Mouse (Mus musculus): ENCODE data around the gene Wasf3. TPM values are rescaled to one million over a fixed set of nuclear protein-coding genes. Genes with fewer than 3 reads are reported as not detected.

Gene Wasf3
- polyA plus RNA-seq, 1 experiment from 2014 or later, result 0.31 TPM

- Histone ChIP-seq H3K9ac (replicated peaks; ENCODE audit: low read depth) (no peak overlapping the region), H3K4me2 (replicated peaks; ENCODE audit: low read depth, low read length) (no peak overlapping the region), H3K9me3 (ENCODE audit: low read length) (no peaks in the 10 kb centered on the region), H3K4me3 (ENCODE audit: low read depth, low read length) (no peak overlapping the region), H3K4me1 (ENCODE audit: insufficient read depth, low read depth, low read length) (no peaks in the 10 kb centered on the region), H3K27me3 (replicated peaks; ENCODE audit: insufficient read depth, low read length) (no peaks in the 10 kb centered on the region), H3K36me3 (ENCODE audit: insufficient read depth, low read length) (no peaks in the 10 kb centered on the region), H3K27ac (ENCODE audit: low read length) (no peak overlapping the region)
- 41% methylated on average over 3 of the region's 3 CpGs for WGBS
- TF ChIP-seq EP300 (IDR thresholded peaks at IDR 0.05) (no peak), CTCF (IDR thresholded peaks at IDR 0.05) (no peak)
- no peak for ATAC-seq
- DNase-seq (ENCODE audit: low spot score), result no peak
These were observed 23.0 kb downstream of the Wasf3 start for GRCm38 (mm10) chr5:146407791-146408190.

- H3K36me3 ChIP-seq (ENCODE audit: insufficient read depth, low read length), result no peaks in the 10 kb centered on the region
- H3K4me1 ChIP-seq (ENCODE audit: insufficient read depth, low read depth, low read length), result no peaks in the 10 kb centered on the region
- ATAC-seq (no peak), DNase-seq (ENCODE audit: low spot score) (no peak)
- H3K9ac ChIP-seq (replicated peaks; ENCODE audit: low read depth), result no peak overlapping the region
- H3K4me2 ChIP-seq (replicated peaks; ENCODE audit: low read depth, low read length), result no peak overlapping the region
- H3K4me3 ChIP-seq (ENCODE audit: low read depth, low read length), result no peak overlapping the region
- WGBS, result 73% methylated on average over 8 of the region's 8 CpGs
- no peak for TF ChIP-seq EP300 (IDR thresholded peaks at IDR 0.05)
- TF ChIP-seq CTCF (IDR thresholded peaks at IDR 0.05), result no peak
- H3K9me3 ChIP-seq (ENCODE audit: low read length), result no peaks in the 10 kb centered on the region
- H3K27me3 ChIP-seq (replicated peaks; ENCODE audit: insufficient read depth, low read length), result no peaks in the 10 kb centered on the region
- no peak overlapping the region for H3K27ac ChIP-seq (ENCODE audit: low read length)
These were observed 23.8 kb downstream of the Wasf3 start for GRCm38 (mm10) chr5:146408604-146409003.

GRCm38 (mm10) chr5:146410821-146411220, 26.0 kb downstream of the Wasf3 start:
- TF ChIP-seq EP300 (IDR thresholded peaks at IDR 0.05) (no peak), CTCF (IDR thresholded peaks at IDR 0.05) (no peak)
- H3K36me3 ChIP-seq (ENCODE audit: insufficient read depth, low read length), result no peaks in the 10 kb centered on the region
- WGBS, result 86% methylated on average over 4 of the region's 4 CpGs
- DNase-seq (ENCODE audit: low spot score), result no peak
- ATAC-seq, result no peak
- H3K4me2 ChIP-seq (replicated peaks; ENCODE audit: low read depth, low read length), result no peak overlapping the region
- no peak overlapping the region for H3K9ac ChIP-seq (replicated peaks; ENCODE audit: low read depth)
- H3K9me3 ChIP-seq (ENCODE audit: low read length), result no peaks in the 10 kb centered on the region
- no peaks in the 10 kb centered on the region for H3K4me1 ChIP-seq (ENCODE audit: insufficient read depth, low read depth, low read length)
- H3K4me3 ChIP-seq (ENCODE audit: low read depth, low read length), result no peak overlapping the region
- no peak overlapping the region for H3K27ac ChIP-seq (ENCODE audit: low read length)
- H3K27me3 ChIP-seq (replicated peaks; ENCODE audit: insufficient read depth, low read length), result no peaks in the 10 kb centered on the region

GRCm38 (mm10) chr5:146412743-146413430, 28.1 kb downstream of the Wasf3 start:
- no peak overlapping the region for H3K27ac ChIP-seq (ENCODE audit: low read length)
- H3K9ac ChIP-seq (replicated peaks; ENCODE audit: low read depth), result no peak overlapping the region
- TF ChIP-seq EP300 (IDR thresholded peaks at IDR 0.05) (no peak), CTCF (IDR thresholded peaks at IDR 0.05) (no peak)
- H3K27me3 ChIP-seq (replicated peaks; ENCODE audit: insufficient read depth, low read length), result no peaks in the 10 kb centered on the region
- H3K36me3 ChIP-seq (ENCODE audit: insufficient read depth, low read length), result no peaks in the 10 kb centered on the region
- 52% methylated on average over 15 of the region's 15 CpGs for WGBS
- no peaks in the 10 kb centered on the region for H3K9me3 ChIP-seq (ENCODE audit: low read length)
- DNase-seq (ENCODE audit: low spot score), result peak; percentile 26
- no peak overlapping the region for H3K4me2 ChIP-seq (replicated peaks; ENCODE audit: low read depth, low read length)
- ATAC-seq, result no peak
- no peak overlapping the region for H3K4me3 ChIP-seq (ENCODE audit: low read depth, low read length)
- no peaks in the 10 kb centered on the region for H3K4me1 ChIP-seq (ENCODE audit: insufficient read depth, low read depth, low read length)

GRCm38 (mm10) chr5:146414611-146415010, 29.8 kb downstream of the Wasf3 start:
- H3K9me3 ChIP-seq (ENCODE audit: low read length), result no peaks in the 10 kb centered on the region
- no peak overlapping the region for H3K4me2 ChIP-seq (replicated peaks; ENCODE audit: low read depth, low read length)
- H3K9ac ChIP-seq (replicated peaks; ENCODE audit: low read depth), result no peak overlapping the region
- H3K4me1 ChIP-seq (ENCODE audit: insufficient read depth, low read depth, low read length), result no peaks in the 10 kb centered on the region
- H3K4me3 ChIP-seq (ENCODE audit: low read depth, low read length), result no peak overlapping the region
- no peak overlapping the region for H3K27ac ChIP-seq (ENCODE audit: low read length)
- WGBS, result 76% methylated on average over 4 of the region's 4 CpGs
- ATAC-seq, result no peak
- DNase-seq (ENCODE audit: low spot score), result no peak
- no peak for TF ChIP-seq EP300 (IDR thresholded peaks at IDR 0.05)
- no peak for TF ChIP-seq CTCF (IDR thresholded peaks at IDR 0.05)
- no peaks in the 10 kb centered on the region for H3K36me3 ChIP-seq (ENCODE audit: insufficient read depth, low read length)
- H3K27me3 ChIP-seq (replicated peaks; ENCODE audit: insufficient read depth, low read length), result no peaks in the 10 kb centered on the region

GRCm38 (mm10) chr5:146415218-146415617, 30.4 kb downstream of the Wasf3 start:
- TF ChIP-seq EP300 (IDR thresholded peaks at IDR 0.05), result no peak
- TF ChIP-seq CTCF (IDR thresholded peaks at IDR 0.05), result no peak
- Histone ChIP-seq H3K4me3 (ENCODE audit: low read depth, low read length) (no peak overlapping the region), H3K27ac (ENCODE audit: low read length) (no peak overlapping the region), H3K4me2 (replicated peaks; ENCODE audit: low read depth, low read length) (no peak overlapping the region), H3K27me3 (replicated peaks; ENCODE audit: insufficient read depth, low read length) (no peaks in the 10 kb centered on the region), H3K4me1 (ENCODE audit: insufficient read depth, low read depth, low read length) (no peaks in the 10 kb centered on the region), H3K9ac (replicated peaks; ENCODE audit: low read depth) (no peak overlapping the region), H3K36me3 (ENCODE audit: insufficient read depth, low read length) (no peaks in the 10 kb centered on the region), H3K9me3 (ENCODE audit: low read length) (no peaks in the 10 kb centered on the region)
- 76% methylated on average over 12 of the region's 12 CpGs for WGBS
- DNase-seq (ENCODE audit: low spot score) (no peak), ATAC-seq (no peak)

Measured in lung, postnatal 0 days (tissue).